Mouse (Mus musculus): Measurements from ENCODE around the gene Tmem50a. TPM values are rescaled to one million over a fixed set of nuclear protein-coding genes. Genes with fewer than 3 reads are reported as not detected.
A peak's percentile ranks its signal among the peaks of the same experiment; 100 is the strongest.

Tmem50a gene
- polyA plus RNA-seq, 2 experiments, result 44.2 to 65.1 TPM

DNA sequence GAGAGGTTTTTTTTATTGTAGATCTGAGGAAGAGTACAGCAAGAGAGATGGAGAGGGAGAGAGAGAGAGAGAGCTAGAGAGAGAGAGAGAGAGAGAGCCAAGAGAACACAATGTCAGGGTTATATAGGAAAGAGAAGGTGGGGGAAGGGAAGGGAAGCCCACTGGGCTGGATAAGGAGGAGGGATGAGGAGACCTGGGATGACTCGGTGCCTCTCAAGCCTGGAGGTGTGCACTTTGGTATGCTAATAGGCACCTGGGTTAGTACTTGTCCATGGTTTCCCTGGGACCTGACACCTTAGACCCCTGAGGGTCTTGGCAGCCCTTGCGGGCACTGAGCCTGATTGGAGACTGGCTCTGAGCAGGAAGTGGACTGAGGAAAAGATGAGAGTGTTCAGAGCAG, 42.9 kb downstream of the Tmem50a start:
- Histone ChIP-seq H3K27ac (peak overlapping the region; percentile 70), H3K9ac (replicated peaks) (peak overlapping the region; percentile 28; the same call in 1 of the 2 replicates), H3K4me1 (replicated peaks; ENCODE audit: control insufficient read depth in 2 of 2, insufficient read depth in 2 of 2, low read length in 1 of 2) (peaks cover 36 to 46% of the 10 kb centered on the region in 2 experiments), H3K36me3 (replicated peaks; ENCODE audit: control insufficient read depth, insufficient read depth, low read depth) (peaks cover 73% of the 10 kb centered on the region), H3K27me3 (ENCODE audit: control insufficient read depth, insufficient read depth, low read length) (no peaks in the 10 kb centered on the region), H3K9me3 (ENCODE audit: control insufficient read depth, low read length) (no peaks in the 10 kb centered on the region), H3K4me3 (ENCODE audit: insufficient read depth in 1 of 2, low read depth in 2 of 2, low read length in 2 of 2) (no peak overlapping the region; a peak in 1 of 4 replicates), H3K4me2 (ENCODE audit: low read depth) (peak overlapping the region; percentile 48)
- ATAC-seq (ENCODE audit: insufficient read depth) (no peak), DNase-seq (ENCODE audit: low read depth in 3 of 3, low spot score in 3 of 3) (no peak)
- no peak for TF ChIP-seq EP300 (IDR thresholded peaks at IDR 0.05; ENCODE audit: low read depth)
- no peak for TF ChIP-seq CTCF (IDR thresholded peaks at IDR 0.05; ENCODE audit: low read depth)
- 62% methylated on average over 2 of the region's 2 CpGs for WGBS (ENCODE audit: insufficient replicate concordance)

DNA sequence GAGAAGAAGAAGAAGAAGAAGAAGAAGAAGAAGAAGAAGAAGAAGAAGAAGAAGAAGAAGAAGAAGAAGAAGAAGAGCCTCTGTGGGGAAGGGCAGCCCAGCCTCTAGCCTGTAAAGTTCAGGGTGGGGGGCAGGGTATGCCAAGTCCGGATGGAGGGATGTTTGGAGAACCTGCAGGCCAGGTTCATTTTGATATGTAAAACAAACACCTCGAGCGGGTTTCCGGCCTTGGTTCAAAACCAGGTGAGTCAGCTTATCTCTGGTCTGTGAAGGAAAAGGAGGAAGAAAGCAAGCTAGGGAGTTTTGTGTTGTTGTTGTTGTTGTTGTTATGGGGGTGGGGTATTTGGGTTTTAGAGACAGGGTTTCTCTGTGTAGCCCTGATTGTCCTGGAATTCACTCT, 43.3 kb downstream of the Tmem50a start:
- Histone ChIP-seq H3K27me3 (ENCODE audit: control insufficient read depth, insufficient read depth, low read length) (no peaks in the 10 kb centered on the region), H3K27ac (peak overlapping the region; percentile 70), H3K4me2 (ENCODE audit: low read depth) (peak overlapping the region; percentile 48), H3K4me3 (ENCODE audit: insufficient read depth in 1 of 2, low read depth in 2 of 2, low read length in 2 of 2) (peak overlapping the region in 1 of 2 experiments; percentile 10; a peak in 2 of 4 replicates), H3K9me3 (ENCODE audit: control insufficient read depth, low read length) (no peaks in the 10 kb centered on the region), H3K4me1 (replicated peaks; ENCODE audit: control insufficient read depth in 2 of 2, insufficient read depth in 2 of 2, low read length in 1 of 2) (peaks cover 38 to 47% of the 10 kb centered on the region in 2 experiments), H3K9ac (replicated peaks) (peak overlapping the region; percentile 28), H3K36me3 (replicated peaks; ENCODE audit: control insufficient read depth, insufficient read depth, low read depth) (peaks cover 72% of the 10 kb centered on the region)
- WGBS (ENCODE audit: insufficient replicate concordance), result 53% methylated on average over 4 of the region's 4 CpGs
- no peak for ATAC-seq (ENCODE audit: insufficient read depth)
- DNase-seq (ENCODE audit: low read depth in 3 of 3, low spot score in 3 of 3), result no peak
- TF ChIP-seq CTCF (IDR thresholded peaks at IDR 0.05; ENCODE audit: low read depth), result no peak
- no peak for TF ChIP-seq EP300 (IDR thresholded peaks at IDR 0.05; ENCODE audit: low read depth)

DNA sequence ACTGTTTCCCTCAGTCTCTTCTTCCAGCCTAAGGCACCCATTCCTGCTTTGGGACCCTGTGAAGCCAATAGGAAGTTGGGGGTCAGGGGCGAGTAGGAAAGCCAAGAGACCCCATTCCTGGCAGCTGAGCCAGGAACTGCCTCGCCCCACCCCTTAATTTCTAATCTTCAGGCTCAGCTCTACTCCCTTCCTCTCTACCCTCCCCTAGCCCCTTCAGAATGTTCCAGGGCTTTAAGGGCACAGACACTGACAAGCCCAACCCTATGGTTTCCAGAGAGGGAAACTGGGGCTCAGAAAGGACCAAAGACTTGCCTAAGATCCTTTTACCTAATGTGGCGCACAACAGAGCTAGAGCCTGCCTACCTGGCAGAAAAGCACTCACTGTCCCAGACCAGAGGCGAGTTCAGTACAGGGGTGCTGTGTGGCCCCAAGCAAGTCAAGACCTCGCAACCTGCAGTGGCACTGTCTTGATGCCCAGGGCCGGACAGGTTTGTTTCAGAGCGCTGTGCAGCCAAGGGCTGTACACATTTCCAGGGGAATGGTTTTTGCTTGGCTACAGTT, 44.9 kb downstream of the Tmem50a start:
- DNase-seq (ENCODE audit: low read depth in 3 of 3, low spot score in 3 of 3), result no peak
- Histone ChIP-seq H3K4me2 (ENCODE audit: low read depth) (peak overlapping the region; percentile 97), H3K9ac (replicated peaks) (peak overlapping the region; percentile 92), H3K9me3 (ENCODE audit: control insufficient read depth, low read length) (no peaks in the 10 kb centered on the region), H3K4me3 (ENCODE audit: insufficient read depth in 1 of 2, low read depth in 2 of 2, low read length in 2 of 2) (peak overlapping the region; percentile 62 to 95), H3K4me1 (replicated peaks; ENCODE audit: control insufficient read depth in 2 of 2, insufficient read depth in 2 of 2, low read length in 1 of 2) (peaks cover 41 to 50% of the 10 kb centered on the region in 2 experiments), H3K36me3 (replicated peaks; ENCODE audit: control insufficient read depth, insufficient read depth, low read depth) (peaks cover 71% of the 10 kb centered on the region), H3K27me3 (ENCODE audit: control insufficient read depth, insufficient read depth, low read length) (no peaks in the 10 kb centered on the region), H3K27ac (peak overlapping the region; percentile 99)
- TF ChIP-seq EP300 (IDR thresholded peaks at IDR 0.05; ENCODE audit: low read depth) (no peak), CTCF (IDR thresholded peaks at IDR 0.05; ENCODE audit: low read depth) (no peak)
- ATAC-seq (ENCODE audit: insufficient read depth), result peak; percentile 54
- WGBS (ENCODE audit: insufficient replicate concordance), result 35% methylated on average over 7 of the region's 7 CpGs

DNA sequence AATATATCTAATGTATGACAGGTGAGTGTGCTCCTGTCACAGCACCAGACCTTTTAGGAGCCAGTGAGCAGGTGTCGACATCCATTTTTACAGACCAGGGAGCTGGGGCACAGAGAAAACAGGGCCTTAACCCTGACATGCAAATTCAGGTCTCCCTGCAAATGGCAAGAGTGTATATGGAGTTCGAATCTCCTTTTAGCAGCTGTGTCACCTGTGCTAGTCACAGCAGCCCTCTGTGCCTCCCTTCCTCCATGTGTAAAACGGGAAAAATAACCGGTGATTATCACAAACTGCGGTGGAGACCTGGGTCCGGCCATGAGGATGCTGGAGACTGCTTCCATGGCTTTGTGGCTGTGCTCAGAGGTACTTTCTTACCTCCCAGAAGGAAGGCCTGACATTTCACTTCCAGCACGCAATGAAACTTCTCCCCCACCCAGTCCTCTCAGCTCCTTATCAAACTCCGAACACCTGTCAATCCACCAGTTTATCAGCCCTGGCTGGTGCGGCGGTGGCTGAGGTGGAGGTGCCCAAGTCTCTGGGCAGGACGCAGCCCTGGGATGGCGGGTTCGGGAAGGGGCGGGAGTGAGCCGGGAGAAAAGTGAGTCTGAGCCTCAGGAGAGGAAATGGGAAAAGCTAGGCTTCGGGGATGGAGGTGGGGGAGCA, 45.6 kb downstream of the Tmem50a start:
- Histone ChIP-seq H3K4me1 (replicated peaks; ENCODE audit: control insufficient read depth in 2 of 2, insufficient read depth in 2 of 2, low read length in 1 of 2) (peaks cover 41 to 50% of the 10 kb centered on the region in 2 experiments), H3K9ac (replicated peaks) (peak overlapping the region; percentile 92), H3K4me2 (ENCODE audit: low read depth) (peak overlapping the region; percentile 97), H3K36me3 (replicated peaks; ENCODE audit: control insufficient read depth, insufficient read depth, low read depth) (peaks cover 64% of the 10 kb centered on the region), H3K27me3 (ENCODE audit: control insufficient read depth, insufficient read depth, low read length) (no peaks in the 10 kb centered on the region), H3K9me3 (ENCODE audit: control insufficient read depth, low read length) (no peaks in the 10 kb centered on the region), H3K27ac (peak overlapping the region; percentile 99), H3K4me3 (ENCODE audit: insufficient read depth in 1 of 2, low read depth in 2 of 2, low read length in 2 of 2) (peak overlapping the region; percentile 62 to 95)
- WGBS (ENCODE audit: insufficient replicate concordance), result 5% methylated on average over 16 of the region's 16 CpGs
- TF ChIP-seq CTCF (IDR thresholded peaks at IDR 0.05; ENCODE audit: low read depth) (no peak), EP300 (IDR thresholded peaks at IDR 0.05; ENCODE audit: low read depth) (peak; percentile 96)
- ATAC-seq (ENCODE audit: insufficient read depth) (peak; percentile 87), DNase-seq (ENCODE audit: low read depth in 3 of 3, low spot score in 3 of 3) (peak; percentile 92 to 95 (median 94))

DNA sequence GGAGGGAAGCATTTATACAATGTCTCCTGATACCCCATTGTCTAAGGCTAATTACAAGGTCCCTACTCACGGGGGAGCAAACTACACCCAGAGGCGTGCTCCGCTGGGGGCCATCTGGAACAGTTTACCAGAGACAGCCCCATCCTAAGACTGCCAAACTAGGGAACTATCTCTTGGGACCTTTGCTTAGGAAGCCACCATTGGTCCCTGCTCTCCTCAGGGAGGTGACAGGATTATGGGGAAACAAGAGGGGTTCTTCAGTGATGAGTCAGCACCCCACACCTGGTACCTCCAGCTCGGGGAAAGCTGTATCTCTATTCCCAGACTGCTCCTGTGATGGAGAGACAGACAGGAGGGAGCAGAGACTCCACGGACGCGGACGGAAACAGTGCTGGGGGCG, 46.3 kb downstream of the Tmem50a start:
- H3K27me3 ChIP-seq (ENCODE audit: control insufficient read depth, insufficient read depth, low read length), result no peaks in the 10 kb centered on the region
- no peaks in the 10 kb centered on the region for H3K9me3 ChIP-seq (ENCODE audit: control insufficient read depth, low read length)
- 21% methylated on average over 9 of the region's 9 CpGs for WGBS (ENCODE audit: insufficient replicate concordance)
- peaks cover 41 to 50% of the 10 kb centered on the region in 2 experiments for H3K4me1 ChIP-seq (replicated peaks; ENCODE audit: control insufficient read depth in 2 of 2, insufficient read depth in 2 of 2, low read length in 1 of 2)
- TF ChIP-seq EP300 (IDR thresholded peaks at IDR 0.05; ENCODE audit: low read depth) (peak; percentile 25; the same call in 1 of the 2 replicates), CTCF (IDR thresholded peaks at IDR 0.05; ENCODE audit: low read depth) (no peak)
- DNase-seq (ENCODE audit: low read depth in 3 of 3, low spot score in 3 of 3) (no peak), ATAC-seq (ENCODE audit: insufficient read depth) (peak; percentile 7; the same call in 1 of the 2 replicates)
- peak overlapping the region; percentile 97 for H3K4me2 ChIP-seq (ENCODE audit: low read depth)
- H3K36me3 ChIP-seq (replicated peaks; ENCODE audit: control insufficient read depth, insufficient read depth, low read depth), result peaks cover 59% of the 10 kb centered on the region
- peak overlapping the region; percentile 99 for H3K27ac ChIP-seq
- H3K4me3 ChIP-seq (ENCODE audit: insufficient read depth in 1 of 2, low read depth in 2 of 2, low read length in 2 of 2), result peak overlapping the region; percentile 62 to 95
- peak overlapping the region; percentile 92 for H3K9ac ChIP-seq (replicated peaks)

All from liver, embryonic 14.5 days (tissue).